Mouse (Mus musculus): ENCODE results near the gene Trpv5. TPM values are rescaled to one million over a fixed set of nuclear protein-coding genes. Genes with fewer than 3 reads are reported as not detected.
A peak's percentile ranks its signal among the peaks of the same experiment; 100 is the strongest.

Gene Trpv5
- polyA plus RNA-seq, 1 experiment from 2014 or later, result not detected

- no peak overlapping the region for H3K4me3 ChIP-seq (ENCODE audit: low read depth, low read length)
- no peaks in the 10 kb centered on the region for H3K4me1 ChIP-seq (ENCODE audit: control insufficient read depth, insufficient read depth, low read length)
- DNase-seq (ENCODE audit: low spot score), result peak; percentile 19
Measured at GRCm38 (mm10) chr6:41635211-41635610, 45.4 kb downstream of the Trpv5 start.

GRCm38 (mm10) chr6:41631549-41631948 is 49.0 kb downstream of the Trpv5 start:
- Histone ChIP-seq H3K9me3 (replicated peaks; ENCODE audit: control insufficient read depth, low read length) (no peaks in the 10 kb centered on the region), H3K4me3 (ENCODE audit: low read depth, low read length) (no peak overlapping the region), H3K27ac (ENCODE audit: low read depth, low read length) (no peak overlapping the region), H3K27me3 (replicated peaks; ENCODE audit: control insufficient read depth, insufficient read depth, low read length) (no peaks in the 10 kb centered on the region), H3K4me1 (ENCODE audit: control insufficient read depth, insufficient read depth, low read length) (no peaks in the 10 kb centered on the region), H3K9ac (ENCODE audit: low read length) (no peak overlapping the region), H3K4me2 (ENCODE audit: low read length) (no peak overlapping the region), H3K36me3 (ENCODE audit: control insufficient read depth, insufficient read depth, low read length) (no peaks in the 10 kb centered on the region)
- 83% methylated on average over 4 of the region's 4 CpGs for WGBS
- no peak for ATAC-seq
- DNase-seq (ENCODE audit: low spot score), result no peak

More at GRCm38 (mm10) chr6:41635211-41635610, 45.4 kb downstream of the Trpv5 start:
- 30% methylated on average over 1 of the region's 1 CpGs for WGBS
- no peak for ATAC-seq
- Histone ChIP-seq H3K27ac (ENCODE audit: low read depth, low read length) (no peak overlapping the region), H3K36me3 (ENCODE audit: control insufficient read depth, insufficient read depth, low read length) (no peaks in the 10 kb centered on the region), H3K27me3 (replicated peaks; ENCODE audit: control insufficient read depth, insufficient read depth, low read length) (no peaks in the 10 kb centered on the region), H3K4me2 (ENCODE audit: low read length) (no peak overlapping the region), H3K9ac (ENCODE audit: low read length) (no peak overlapping the region), H3K9me3 (replicated peaks; ENCODE audit: control insufficient read depth, low read length) (no peaks in the 10 kb centered on the region)

GRCm38 (mm10) chr6:41630791-41631190 is 49.8 kb downstream of the Trpv5 start:
- Histone ChIP-seq H3K36me3 (ENCODE audit: control insufficient read depth, insufficient read depth, low read length) (no peaks in the 10 kb centered on the region), H3K9me3 (replicated peaks; ENCODE audit: control insufficient read depth, low read length) (no peaks in the 10 kb centered on the region), H3K27me3 (replicated peaks; ENCODE audit: control insufficient read depth, insufficient read depth, low read length) (no peaks in the 10 kb centered on the region), H3K4me2 (ENCODE audit: low read length) (no peak overlapping the region), H3K4me1 (ENCODE audit: control insufficient read depth, insufficient read depth, low read length) (no peaks in the 10 kb centered on the region), H3K27ac (ENCODE audit: low read depth, low read length) (no peak overlapping the region), H3K4me3 (ENCODE audit: low read depth, low read length) (no peak overlapping the region), H3K9ac (ENCODE audit: low read length) (no peak overlapping the region)
- DNase-seq (ENCODE audit: low spot score) (no peak), ATAC-seq (no peak)
- WGBS, result 76% methylated on average over 2 of the region's 2 CpGs

- Histone ChIP-seq H3K9ac (ENCODE audit: low read length) (no peak overlapping the region), H3K4me1 (ENCODE audit: control insufficient read depth, insufficient read depth, low read length) (no peaks in the 10 kb centered on the region), H3K4me2 (ENCODE audit: low read length) (no peak overlapping the region), H3K9me3 (replicated peaks; ENCODE audit: control insufficient read depth, low read length) (no peaks in the 10 kb centered on the region), H3K4me3 (ENCODE audit: low read depth, low read length) (no peak overlapping the region), H3K27me3 (replicated peaks; ENCODE audit: control insufficient read depth, insufficient read depth, low read length) (no peaks in the 10 kb centered on the region), H3K36me3 (ENCODE audit: control insufficient read depth, insufficient read depth, low read length) (no peaks in the 10 kb centered on the region), H3K27ac (ENCODE audit: low read depth, low read length) (no peak overlapping the region)
- ATAC-seq, result no peak
- 85% methylated on average over 1 of the region's 1 CpGs for WGBS
- DNase-seq (ENCODE audit: low spot score), result no peak
Measured at GRCm38 (mm10) chr6:41628180-41628579, 52.4 kb downstream of the Trpv5 start.

- 72% methylated on average over 9 of the region's 9 CpGs for WGBS
Measured at GRCm38 (mm10) chr6:41622661-41623060, 57.9 kb downstream of the Trpv5 start.

GRCm38 (mm10) chr6:41621241-41621990 is 59.2 kb downstream of the Trpv5 start:
- no peak overlapping the region for H3K9ac ChIP-seq (ENCODE audit: low read length)
- H3K4me3 ChIP-seq (ENCODE audit: low read depth, low read length), result no peak overlapping the region
- ATAC-seq, result no peak
- DNase-seq (ENCODE audit: low spot score), result no peak
- H3K9me3 ChIP-seq (replicated peaks; ENCODE audit: control insufficient read depth, low read length), result no peaks in the 10 kb centered on the region
- no peak overlapping the region for H3K4me2 ChIP-seq (ENCODE audit: low read length)
- H3K27me3 ChIP-seq (replicated peaks; ENCODE audit: control insufficient read depth, insufficient read depth, low read length), result no peaks in the 10 kb centered on the region
- H3K4me1 ChIP-seq (ENCODE audit: control insufficient read depth, insufficient read depth, low read length), result no peaks in the 10 kb centered on the region
- no peak overlapping the region for H3K27ac ChIP-seq (ENCODE audit: low read depth, low read length)
- peaks cover 16% of the 10 kb centered on the region; the same call in 1 of the 2 replicates for H3K36me3 ChIP-seq (ENCODE audit: control insufficient read depth, insufficient read depth, low read length)
- WGBS, result 94% methylated on average over 12 of the region's 12 CpGs

More at GRCm38 (mm10) chr6:41622661-41623060, 57.9 kb downstream of the Trpv5 start:
- no peaks in the 10 kb centered on the region for H3K4me1 ChIP-seq (ENCODE audit: control insufficient read depth, insufficient read depth, low read length)
- no peaks in the 10 kb centered on the region for H3K9me3 ChIP-seq (replicated peaks; ENCODE audit: control insufficient read depth, low read length)
- H3K4me2 ChIP-seq (ENCODE audit: low read length), result no peak overlapping the region
- H3K4me3 ChIP-seq (ENCODE audit: low read depth, low read length), result no peak overlapping the region
- no peak overlapping the region for H3K27ac ChIP-seq (ENCODE audit: low read depth, low read length)
- H3K9ac ChIP-seq (ENCODE audit: low read length), result no peak overlapping the region
- peak; percentile 20 for DNase-seq (ENCODE audit: low spot score)
- ATAC-seq, result 0 out of 2 replicates have a peak, but pooled peaks have one; percentile 30
- H3K36me3 ChIP-seq (ENCODE audit: control insufficient read depth, insufficient read depth, low read length), result peaks cover 11% of the 10 kb centered on the region; the same call in 1 of the 2 replicates
- no peaks in the 10 kb centered on the region for H3K27me3 ChIP-seq (replicated peaks; ENCODE audit: control insufficient read depth, insufficient read depth, low read length)

- 93% methylated on average over 9 of the region's 9 CpGs for WGBS
Measured at GRCm38 (mm10) chr6:41620173-41620798, 60.3 kb downstream of the Trpv5 start.

GRCm38 (mm10) chr6:41607637-41608036 is 72.9 kb downstream of the Trpv5 start:
- 66% methylated on average over 5 of the region's 5 CpGs for WGBS
- DNase-seq (ENCODE audit: low spot score), result no peak
- Histone ChIP-seq H3K9ac (ENCODE audit: low read length) (no peak overlapping the region), H3K27ac (ENCODE audit: low read depth, low read length) (no peak overlapping the region), H3K27me3 (replicated peaks; ENCODE audit: control insufficient read depth, insufficient read depth, low read length) (no peaks in the 10 kb centered on the region), H3K4me2 (ENCODE audit: low read length) (no peak overlapping the region), H3K36me3 (ENCODE audit: control insufficient read depth, insufficient read depth, low read length) (no peaks in the 10 kb centered on the region), H3K4me1 (ENCODE audit: control insufficient read depth, insufficient read depth, low read length) (peaks cover 10% of the 10 kb centered on the region), H3K9me3 (replicated peaks; ENCODE audit: control insufficient read depth, low read length) (no peaks in the 10 kb centered on the region), H3K4me3 (ENCODE audit: low read depth, low read length) (no peak overlapping the region)
- ATAC-seq, result no peak

More at GRCm38 (mm10) chr6:41620173-41620798, 60.3 kb downstream of the Trpv5 start:
- ATAC-seq (no peak), DNase-seq (ENCODE audit: low spot score) (no peak)
- Histone ChIP-seq H3K9me3 (replicated peaks; ENCODE audit: control insufficient read depth, low read length) (no peaks in the 10 kb centered on the region), H3K27me3 (replicated peaks; ENCODE audit: control insufficient read depth, insufficient read depth, low read length) (no peaks in the 10 kb centered on the region), H3K9ac (ENCODE audit: low read length) (no peak overlapping the region), H3K27ac (ENCODE audit: low read depth, low read length) (no peak overlapping the region), H3K4me1 (ENCODE audit: control insufficient read depth, insufficient read depth, low read length) (no peaks in the 10 kb centered on the region), H3K36me3 (ENCODE audit: control insufficient read depth, insufficient read depth, low read length) (peaks cover 16% of the 10 kb centered on the region; the same call in 1 of the 2 replicates), H3K4me3 (ENCODE audit: low read depth, low read length) (no peak overlapping the region), H3K4me2 (ENCODE audit: low read length) (no peak overlapping the region)

GRCm38 (mm10) chr6:41606214-41606613 is 74.4 kb downstream of the Trpv5 start:
- Histone ChIP-seq H3K9me3 (replicated peaks; ENCODE audit: control insufficient read depth, low read length) (no peaks in the 10 kb centered on the region), H3K27ac (ENCODE audit: low read depth, low read length) (no peak overlapping the region), H3K4me3 (ENCODE audit: low read depth, low read length) (peak overlapping the region; percentile 65), H3K27me3 (replicated peaks; ENCODE audit: control insufficient read depth, insufficient read depth, low read length) (no peaks in the 10 kb centered on the region), H3K9ac (ENCODE audit: low read length) (peak overlapping the region; percentile 84), H3K4me1 (ENCODE audit: control insufficient read depth, insufficient read depth, low read length) (peaks cover 10% of the 10 kb centered on the region), H3K4me2 (ENCODE audit: low read length) (peak overlapping the region; percentile 93), H3K36me3 (ENCODE audit: control insufficient read depth, insufficient read depth, low read length) (no peaks in the 10 kb centered on the region)
- WGBS, result 0% methylated on average over 4 of the region's 4 CpGs
- ATAC-seq (peak; percentile 27), DNase-seq (ENCODE audit: low spot score) (peak; percentile 68)
